Mouse (Mus musculus) cerebellum, adult (tissue): ENCODE data around the gene Gpatch2.
A peak's percentile ranks its signal among the peaks of the same experiment; 100 is the strongest.

Source experiments
- ATAC-seq: cut with Nextera tagmentation; 2 replicates; pipeline ENCODE4 v1.9.2; 2017; ENCODE audit warnings: mild to moderate bottlenecking, moderate library complexity, mixed read lengths; ENCODE audit not compliant: insufficient number of reproducible peaks, low FRiP score, low TSS enrichment

The Gpatch2 gene

GRCm38 (mm10) chr1:187215181-187216116 lies at the start of gene Gpatch2, which contains the start of gene Spata17:
Gpatch2 (plus strand) TSS chr1:187215508.
Spata17 (minus strand) TSS chr1:187215465.
- ATAC-seq: peak; percentile 96

GRCm38 (mm10) chr1:187169646-187170045 lies 45.7 kb upstream of the Gpatch2 start:
- no peak for ATAC-seq

- ATAC-seq: no peak
These were observed 44.9 kb upstream of the Gpatch2 start for GRCm38 (mm10) chr1:187170361-187170760.

- no peak for ATAC-seq
These were observed 39.3 kb upstream of the Gpatch2 start for GRCm38 (mm10) chr1:187175991-187176390.

GRCm38 (mm10) chr1:187178546-187178945 lies 36.8 kb upstream of the Gpatch2 start:
- ATAC-seq: no peak

GRCm38 (mm10) chr1:187205506-187205905 lies 9.8 kb upstream of the Gpatch2 start:
- ATAC-seq: no peak

GRCm38 (mm10) chr1:187209496-187209895 lies 5.8 kb upstream of the Gpatch2 start:
- ATAC-seq: no peak

GRCm38 (mm10) chr1:187210736-187211135 lies 4.6 kb upstream of the Gpatch2 start:
- no peak for ATAC-seq

- ATAC-seq: no peak
These were observed 1.5 kb downstream of the Gpatch2 start for GRCm38 (mm10) chr1:187216620-187217410.

GRCm38 (mm10) chr1:187220756-187221155 lies 5.4 kb downstream of the Gpatch2 start:
- ATAC-seq: no peak

- no peak for ATAC-seq
These were observed 11.2 kb downstream of the Gpatch2 start for GRCm38 (mm10) chr1:187226328-187227025.

GRCm38 (mm10) chr1:187228414-187229146 lies 13.3 kb downstream of the Gpatch2 start:
- no peak for ATAC-seq

- ATAC-seq: no peak
These were observed 14.9 kb downstream of the Gpatch2 start for GRCm38 (mm10) chr1:187230255-187230654.

GRCm38 (mm10) chr1:187232196-187232955 lies 17.1 kb downstream of the Gpatch2 start:
- no peak for ATAC-seq

- peak; percentile 53; the same call in 1 of the 2 replicates for ATAC-seq
These were observed 17.8 kb downstream of the Gpatch2 start for GRCm38 (mm10) chr1:187232996-187233615.

GRCm38 (mm10) chr1:187235161-187235560 lies 19.9 kb downstream of the Gpatch2 start:
- no peak for ATAC-seq

GRCm38 (mm10) chr1:187236296-187236695 lies 21.0 kb downstream of the Gpatch2 start:
- no peak for ATAC-seq

- no peak for ATAC-seq
These were observed 22.8 kb downstream of the Gpatch2 start for GRCm38 (mm10) chr1:187238061-187238460.

- no peak for ATAC-seq
These were observed 25.0 kb downstream of the Gpatch2 start for GRCm38 (mm10) chr1:187240304-187240703.
